Mouse (Mus musculus): ENCODE data around the gene 4933427D14Rik. TPM values are rescaled to one million over a fixed set of nuclear protein-coding genes. Genes with fewer than 3 reads are reported as not detected.
"Not testable (repeated sequence)": the region's sequence is repeated elsewhere in the genome, so short reads cannot be mapped to it uniquely, and the experiment has no call there.

The 4933427D14Rik gene
- polyA plus RNA-seq, 1 experiment from 2014 or later: 7.5 TPM

DNA sequence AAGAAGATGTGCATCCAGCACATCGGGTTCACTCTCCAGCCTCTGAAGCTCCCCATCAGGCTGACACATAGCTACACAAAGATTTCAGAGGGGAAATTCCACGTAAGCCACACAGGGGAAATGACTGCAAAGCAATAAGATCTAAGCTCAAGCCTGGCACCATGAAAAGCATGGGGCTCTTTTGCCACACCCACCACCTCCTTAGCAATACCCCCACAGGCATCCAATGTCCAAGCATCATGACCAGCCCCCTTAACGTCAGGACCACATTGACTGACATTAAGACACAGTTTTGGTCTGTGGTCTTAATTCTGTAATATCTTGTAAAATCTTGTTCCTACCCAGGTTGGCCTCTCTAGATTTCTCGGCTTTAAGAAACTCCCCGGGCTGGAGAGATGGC is 26.7 kb downstream of the 4933427D14Rik start:
- Histone ChIP-seq H3K9me3 (replicated peaks; ENCODE audit: control insufficient read depth, low read length) (no peaks in the 10 kb centered on the region), H3K4me3 (ENCODE audit: low read length) (no peak overlapping the region), H3K27ac (ENCODE audit: low read length) (no peak overlapping the region), H3K4me1 (ENCODE audit: control insufficient read depth, insufficient read depth, low read length) (no peaks in the 10 kb centered on the region), H3K36me3 (ENCODE audit: control insufficient read depth, insufficient read depth) (peaks cover 14% of the 10 kb centered on the region), H3K4me2 (ENCODE audit: low read depth, low read length) (no peak overlapping the region), H3K9ac (ENCODE audit: low read length) (no peak overlapping the region), H3K27me3 (ENCODE audit: control insufficient read depth, insufficient read depth, low read length) (no peaks in the 10 kb centered on the region)
- ATAC-seq (replicated peaks; ENCODE audit: extremely low read depth, insufficient read depth, low FRiP score): no peak
- WGBS: 90% methylated on average over 5 of the region's 5 CpGs

- H3K4me3 ChIP-seq (ENCODE audit: low read length): no peak overlapping the region
- WGBS: 75% methylated on average over 3 of the region's 3 CpGs
- no peak for ATAC-seq (replicated peaks; ENCODE audit: extremely low read depth, insufficient read depth, low FRiP score)
- H3K4me1 ChIP-seq (ENCODE audit: control insufficient read depth, insufficient read depth, low read length): no peaks in the 10 kb centered on the region
- H3K9me3 ChIP-seq (replicated peaks; ENCODE audit: control insufficient read depth, low read length): no peaks in the 10 kb centered on the region
- no peaks in the 10 kb centered on the region for H3K27me3 ChIP-seq (ENCODE audit: control insufficient read depth, insufficient read depth, low read length)
- H3K36me3 ChIP-seq (ENCODE audit: control insufficient read depth, insufficient read depth): peaks cover 21% of the 10 kb centered on the region
- H3K27ac ChIP-seq (ENCODE audit: low read length): no peak overlapping the region
- no peak overlapping the region for H3K9ac ChIP-seq (ENCODE audit: low read length)
- H3K4me2 ChIP-seq (ENCODE audit: low read depth, low read length): no peak overlapping the region
These were observed 30.7 kb downstream of the 4933427D14Rik start for GRCm38 (mm10) chr11:72176553-72176952.

- Histone ChIP-seq H3K4me2 (ENCODE audit: low read depth, low read length) (no peak overlapping the region), H3K36me3 (ENCODE audit: control insufficient read depth, insufficient read depth) (peaks cover 19% of the 10 kb centered on the region)
- WGBS: 90% methylated on average over 5 of the region's 5 CpGs
These were observed 31.3 kb downstream of the 4933427D14Rik start for GRCm38 (mm10) chr11:72175966-72176365.

DNA sequence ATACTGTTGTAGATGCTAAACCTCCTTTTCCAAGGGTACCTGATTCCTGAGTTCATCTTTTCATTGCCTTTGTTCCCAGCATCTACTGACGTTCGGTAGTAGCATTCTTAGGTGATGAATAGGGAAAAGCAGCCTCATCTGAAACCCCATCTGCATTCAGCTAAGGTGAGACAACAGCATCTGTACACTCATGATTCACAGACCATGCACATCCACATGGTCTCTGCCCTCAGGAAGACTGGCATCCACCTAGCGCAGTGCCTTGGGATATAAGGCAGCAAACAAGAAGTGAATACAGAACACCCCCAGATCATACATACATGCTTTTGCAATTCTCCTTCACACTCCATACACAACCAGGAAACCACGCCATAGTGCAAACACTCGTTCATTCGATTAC is 32.5 kb downstream of the 4933427D14Rik start:
- H3K36me3 ChIP-seq (ENCODE audit: control insufficient read depth, insufficient read depth): peaks cover 19% of the 10 kb centered on the region
- H3K4me2 ChIP-seq (ENCODE audit: low read depth, low read length): no peak overlapping the region
- no peak overlapping the region for H3K4me3 ChIP-seq (ENCODE audit: low read length)
- no peak overlapping the region for H3K27ac ChIP-seq (ENCODE audit: low read length)
- WGBS: 90% methylated on average over 6 of the region's 6 CpGs
- H3K9me3 ChIP-seq (replicated peaks; ENCODE audit: control insufficient read depth, low read length): no peaks in the 10 kb centered on the region
- H3K9ac ChIP-seq (ENCODE audit: low read length): no peak overlapping the region
- ATAC-seq (replicated peaks; ENCODE audit: extremely low read depth, insufficient read depth, low FRiP score): no peak
- H3K4me1 ChIP-seq (ENCODE audit: control insufficient read depth, insufficient read depth, low read length): no peaks in the 10 kb centered on the region
- H3K27me3 ChIP-seq (ENCODE audit: control insufficient read depth, insufficient read depth, low read length): no peaks in the 10 kb centered on the region

More at GRCm38 (mm10) chr11:72175966-72176365, 31.3 kb downstream of the 4933427D14Rik start:
- Histone ChIP-seq H3K9ac (ENCODE audit: low read length) (no peak overlapping the region), H3K4me1 (ENCODE audit: control insufficient read depth, insufficient read depth, low read length) (no peaks in the 10 kb centered on the region), H3K27ac (ENCODE audit: low read length) (no peak overlapping the region), H3K4me3 (ENCODE audit: low read length) (no peak overlapping the region), H3K9me3 (replicated peaks; ENCODE audit: control insufficient read depth, low read length) (no peaks in the 10 kb centered on the region), H3K27me3 (ENCODE audit: control insufficient read depth, insufficient read depth, low read length) (no peaks in the 10 kb centered on the region)
- no peak for ATAC-seq (replicated peaks; ENCODE audit: extremely low read depth, insufficient read depth, low FRiP score)

DNA sequence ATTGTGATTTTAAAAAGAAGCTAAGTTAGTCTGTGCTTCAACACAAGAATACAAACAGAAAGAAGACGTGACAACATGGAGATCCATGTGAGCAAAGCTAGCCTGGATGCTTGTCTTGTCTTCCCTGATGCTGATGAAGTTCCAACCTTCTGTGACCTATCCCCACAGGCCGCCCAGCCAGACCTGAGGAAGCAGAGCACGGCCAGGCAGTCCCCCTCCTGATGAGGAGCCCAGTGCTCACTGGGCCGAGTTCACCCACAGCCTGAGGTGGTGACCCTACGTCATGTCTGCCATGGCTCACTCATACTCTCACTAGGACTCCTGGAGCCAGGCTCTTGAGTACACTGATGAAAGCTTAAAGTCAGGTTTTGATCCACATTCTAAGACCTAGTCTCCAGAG is 33.8 kb downstream of the 4933427D14Rik start:
- Histone ChIP-seq H3K27ac (ENCODE audit: low read length) (no peak overlapping the region), H3K4me2 (ENCODE audit: low read depth, low read length) (no peak overlapping the region), H3K4me1 (ENCODE audit: control insufficient read depth, insufficient read depth, low read length) (no peaks in the 10 kb centered on the region), H3K36me3 (ENCODE audit: control insufficient read depth, insufficient read depth) (peaks cover 24% of the 10 kb centered on the region), H3K4me3 (ENCODE audit: low read length) (no peak overlapping the region), H3K9me3 (replicated peaks; ENCODE audit: control insufficient read depth, low read length) (no peaks in the 10 kb centered on the region), H3K9ac (ENCODE audit: low read length) (no peak overlapping the region), H3K27me3 (ENCODE audit: control insufficient read depth, insufficient read depth, low read length) (no peaks in the 10 kb centered on the region)
- WGBS: 85% methylated on average over 5 of the region's 5 CpGs
- no peak for ATAC-seq (replicated peaks; ENCODE audit: extremely low read depth, insufficient read depth, low FRiP score)

DNA sequence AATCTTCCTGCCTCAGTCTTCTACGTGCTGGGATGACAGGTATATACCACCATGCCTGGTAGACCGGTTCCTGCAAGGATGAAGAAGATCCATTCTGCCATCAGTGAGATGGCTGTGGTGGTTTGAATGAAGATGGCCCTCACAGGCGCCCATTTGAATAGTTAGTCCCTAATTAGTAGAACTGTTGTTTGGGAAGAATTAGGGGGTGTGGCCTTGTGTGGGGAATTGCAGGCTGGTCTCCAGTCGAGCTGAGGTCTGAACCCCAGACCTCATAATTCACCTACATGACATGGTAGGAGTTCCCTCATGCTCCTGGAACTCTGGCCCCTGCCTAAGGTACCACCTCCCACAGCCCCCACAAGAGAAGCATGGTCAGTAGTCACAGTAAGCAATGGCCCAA is 35.4 kb downstream of the 4933427D14Rik start:
- WGBS: 79% methylated on average over 4 of the region's 4 CpGs
- not testable (repeated sequence) for H3K4me2 ChIP-seq (ENCODE audit: low read depth, low read length); H3K27me3 ChIP-seq (ENCODE audit: control insufficient read depth, insufficient read depth, low read length); ATAC-seq (replicated peaks; ENCODE audit: extremely low read depth, insufficient read depth, low FRiP score); H3K4me3 ChIP-seq (ENCODE audit: low read length); H3K27ac ChIP-seq (ENCODE audit: low read length); H3K9me3 ChIP-seq (replicated peaks; ENCODE audit: control insufficient read depth, low read length); H3K9ac ChIP-seq (ENCODE audit: low read length); H3K4me1 ChIP-seq (ENCODE audit: control insufficient read depth, insufficient read depth, low read length)
- peaks cover 20% of the 10 kb centered on the region for H3K36me3 ChIP-seq (ENCODE audit: control insufficient read depth, insufficient read depth)

- Histone ChIP-seq H3K36me3 (ENCODE audit: control insufficient read depth, insufficient read depth) (peaks cover 23% of the 10 kb centered on the region), H3K27me3 (ENCODE audit: control insufficient read depth, insufficient read depth, low read length) (no peaks in the 10 kb centered on the region), H3K4me1 (ENCODE audit: control insufficient read depth, insufficient read depth, low read length) (no peaks in the 10 kb centered on the region), H3K4me3 (ENCODE audit: low read length) (no peak overlapping the region), H3K4me2 (ENCODE audit: low read depth, low read length) (no peak overlapping the region), H3K9me3 (replicated peaks; ENCODE audit: control insufficient read depth, low read length) (no peaks in the 10 kb centered on the region), H3K27ac (ENCODE audit: low read length) (no peak overlapping the region), H3K9ac (ENCODE audit: low read length) (no peak overlapping the region)
- no peak for ATAC-seq (replicated peaks; ENCODE audit: extremely low read depth, insufficient read depth, low FRiP score)
- 88% methylated on average over 4 of the region's 4 CpGs for WGBS
These were observed 37.4 kb downstream of the 4933427D14Rik start for GRCm38 (mm10) chr11:72169871-72170270.

DNA sequence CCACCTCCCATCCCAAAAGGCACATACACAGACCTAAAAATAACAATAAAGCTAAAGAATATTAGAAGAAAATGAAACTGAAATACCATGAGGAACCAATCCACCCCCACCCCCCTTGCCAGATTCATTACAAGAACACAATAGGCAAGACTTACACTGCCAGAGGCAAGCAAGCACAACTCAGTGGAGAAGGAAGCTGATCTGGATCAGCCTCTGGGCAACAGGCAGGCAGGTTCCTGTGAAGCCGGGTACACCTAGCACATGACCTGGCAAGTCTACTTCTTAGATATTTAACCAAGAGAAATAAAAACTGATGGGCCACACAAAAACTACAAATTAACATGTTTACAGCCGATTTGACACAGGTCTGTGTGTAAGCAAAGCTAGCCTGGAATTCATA is 44.1 kb downstream of the 4933427D14Rik start:
- Histone ChIP-seq H3K36me3 (ENCODE audit: control insufficient read depth, insufficient read depth) (peaks cover 28% of the 10 kb centered on the region), H3K9me3 (replicated peaks; ENCODE audit: control insufficient read depth, low read length) (no peaks in the 10 kb centered on the region), H3K4me1 (ENCODE audit: control insufficient read depth, insufficient read depth, low read length) (no peaks in the 10 kb centered on the region), H3K4me3 (ENCODE audit: low read length) (no peak overlapping the region), H3K9ac (ENCODE audit: low read length) (no peak overlapping the region), H3K4me2 (ENCODE audit: low read depth, low read length) (no peak overlapping the region), H3K27ac (ENCODE audit: low read length) (no peak overlapping the region), H3K27me3 (ENCODE audit: control insufficient read depth, insufficient read depth, low read length) (no peaks in the 10 kb centered on the region)
- no peak for ATAC-seq (replicated peaks; ENCODE audit: extremely low read depth, insufficient read depth, low FRiP score)
- WGBS: 85% methylated on average over 2 of the region's 2 CpGs

DNA sequence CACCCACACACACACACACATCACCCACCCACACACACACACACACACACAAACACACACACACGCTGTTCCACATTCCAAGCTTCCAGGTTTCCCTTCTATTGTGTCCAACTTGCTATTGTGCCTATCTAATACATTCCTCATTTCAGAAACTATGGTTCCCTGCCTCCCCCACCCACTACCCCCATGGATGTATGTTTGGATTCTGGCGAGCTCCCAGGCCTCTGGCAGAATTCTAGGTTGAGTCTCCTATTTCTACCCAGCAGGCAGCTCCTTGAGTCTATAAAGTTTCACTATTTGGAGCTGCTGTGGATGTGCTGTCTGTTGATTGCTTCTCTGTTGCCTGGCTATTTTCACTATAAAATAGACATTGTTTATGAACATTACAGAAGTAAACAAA is 50.6 kb downstream of the 4933427D14Rik start:
- no peak overlapping the region for H3K4me3 ChIP-seq (ENCODE audit: low read length)
- H3K36me3 ChIP-seq (ENCODE audit: control insufficient read depth, insufficient read depth): peaks cover 24% of the 10 kb centered on the region; the same call in 1 of the 2 replicates
- ATAC-seq (replicated peaks; ENCODE audit: extremely low read depth, insufficient read depth, low FRiP score): no peak
- 68% methylated on average over 2 of the region's 2 CpGs for WGBS
- H3K9me3 ChIP-seq (replicated peaks; ENCODE audit: control insufficient read depth, low read length): no peaks in the 10 kb centered on the region
- H3K27me3 ChIP-seq (ENCODE audit: control insufficient read depth, insufficient read depth, low read length): no peaks in the 10 kb centered on the region
- no peaks in the 10 kb centered on the region for H3K4me1 ChIP-seq (ENCODE audit: control insufficient read depth, insufficient read depth, low read length)
- no peak overlapping the region for H3K4me2 ChIP-seq (ENCODE audit: low read depth, low read length)
- no peak overlapping the region for H3K27ac ChIP-seq (ENCODE audit: low read length)
- no peak overlapping the region for H3K9ac ChIP-seq (ENCODE audit: low read length)

Data from heart, embryonic 16.5 days (tissue).